Mouse (Mus musculus) small intestine, adult 2 months (tissue): ENCODE results near the gene Mcub. TPM values are rescaled to one million over a fixed set of nuclear protein-coding genes. Genes with fewer than 3 reads are reported as not detected.

Experiments
- H3K27ac ChIP-seq: fragments of 200-500 bp; 2 replicates; pipeline ENCODE4 v1.5.1; 2012; ENCODE audit warnings: low read depth, low read length, control low read depth, inconsistent platforms; ENCODE audit not compliant: insufficient read depth
- H3K27me3 ChIP-seq: fragments of 200-500 bp; 2 replicates; pipeline ENCODE4 v1.6.1; 2012; ENCODE audit warnings: mild to moderate bottlenecking, moderate library complexity, low read length, inconsistent platforms; ENCODE audit not compliant: control insufficient read depth, insufficient read depth
- H3K36me3 ChIP-seq: fragments of 200-500 bp; 2 replicates; pipeline ENCODE4 v1.6.1; 2012; ENCODE audit warnings: mild to moderate bottlenecking, low read length, control low read depth, inconsistent platforms; ENCODE audit not compliant: control insufficient read depth, insufficient read depth
- H3K4me1 ChIP-seq: fragments of 200-500 bp; 2 replicates; pipeline ENCODE4 v1.6.1; 2012; ENCODE audit warnings: low read length, inconsistent platforms, mixed read lengths; ENCODE audit not compliant: control insufficient read depth, insufficient read depth, insufficient read length
- H3K4me3 ChIP-seq: fragments of 200-500 bp; 2 replicates; pipeline ENCODE4 v1.5.1; 2012; ENCODE audit warnings: low read depth, mild to moderate bottlenecking, control low read depth, inconsistent platforms, low read length, moderate library complexity
- CTCF ChIP-seq: fragments of 200-500 bp; IDR thresholded peaks from 2 replicates; pipeline ENCODE4 v1.5.1; 2012; ENCODE audit warnings: low read depth, mild to moderate bottlenecking, control low read depth, inconsistent platforms, low read length, moderate library complexity, mixed read lengths; ENCODE audit not compliant: insufficient replicate concordance, insufficient read length; ENCODE audit errors: extremely low read depth
- POLR2A ChIP-seq: fragments of 200-500 bp; IDR thresholded peaks from 2 replicates; pipeline ENCODE4 v1.6.1; 2012; ENCODE audit warnings: low read depth, mild to moderate bottlenecking, control low read depth, inconsistent platforms, low read length, moderate library complexity
- whole genome bisulfite sequencing: fragments of 180-500 bp; shearing (Covaris S2); methylation state at CpG from one replicate; pipeline ENCODE4 v1.1.7; 2018; 5-methylcytosine and 5-hydroxymethylcytosine counted together
- polyA plus RNA-seq: library from polyadenylated mRNA; depleted of rRNA; stranded (reverse); fragments of >200 nt; gene quantifications from 2 replicates; pipeline ENCODE4 v1.2.3, GENCODE M21; 2012; rRNA removed

Mcub gene
- 0.96 and 1.7 TPM in 2 replicates for polyA plus RNA-seq

- H3K4me3 ChIP-seq = peak within 1 kb of the TSS; percentile 62
- 1% methylated on average over 63 of the region's 63 CpGs for WGBS
- H3K27ac ChIP-seq = no peak within 1 kb of the TSS
- H3K27me3 ChIP-seq = peaks cover 9% of the 10 kb centered on the region
- TF ChIP-seq CTCF (no peak), POLR2A (no peak)
- peaks cover 12% of the 10 kb centered on the region for H3K4me1 ChIP-seq
- H3K36me3 ChIP-seq = no peaks in the 10 kb centered on the region
Measured at GRCm38 (mm10) chr3:129969432-129970395, at the start of gene Mcub. Mcub (minus strand) TSS chr3:129970206.

DNA sequence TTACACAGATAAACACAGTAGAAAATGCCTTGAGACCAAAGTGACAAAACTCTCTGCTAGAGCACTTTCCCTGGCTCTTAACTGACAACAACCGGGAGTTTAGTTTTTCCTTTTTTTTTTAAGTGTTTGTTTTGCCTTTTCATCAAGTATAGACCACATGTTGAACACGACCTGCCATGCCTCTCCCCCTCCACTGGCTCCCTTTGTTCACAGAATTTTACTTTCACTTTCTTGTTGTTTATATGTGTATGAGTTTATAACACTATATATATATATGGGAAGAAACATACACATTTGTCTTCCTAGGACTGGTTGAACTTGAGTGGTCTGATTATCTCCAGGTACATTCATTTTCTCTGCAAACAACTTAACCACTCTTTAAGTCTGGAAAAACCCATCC is 42.9 kb upstream of the Mcub start:
- TF ChIP-seq CTCF = no peak
- no peak for TF ChIP-seq POLR2A
- 38% methylated on average over 2 of the region's 2 CpGs for WGBS
- Histone ChIP-seq H3K36me3 (peaks cover 14% of the 10 kb centered on the region), H3K4me3 (no peak overlapping the region), H3K4me1 (no peaks in the 10 kb centered on the region), H3K27me3 (no peaks in the 10 kb centered on the region), H3K27ac (no peak overlapping the region)

GRCm38 (mm10) chr3:130011236-130011635 is 41.2 kb upstream of the Mcub start:
- no peaks in the 10 kb centered on the region for H3K27me3 ChIP-seq
- H3K36me3 ChIP-seq = peaks cover 21% of the 10 kb centered on the region
- TF ChIP-seq POLR2A (no peak), CTCF (no peak)
- no peaks in the 10 kb centered on the region for H3K4me1 ChIP-seq
- no peak overlapping the region for H3K27ac ChIP-seq
- 65% methylated on average over 1 of the region's 1 CpGs for WGBS
- H3K4me3 ChIP-seq = no peak overlapping the region

GRCm38 (mm10) chr3:130006141-130006540 is 36.1 kb upstream of the Mcub start:
- Histone ChIP-seq H3K27ac (no peak overlapping the region), H3K4me3 (no peak overlapping the region), H3K27me3 (no peaks in the 10 kb centered on the region), H3K36me3 (peaks cover 58% of the 10 kb centered on the region), H3K4me1 (no peaks in the 10 kb centered on the region)
- TF ChIP-seq POLR2A (no peak), CTCF (no peak)
- WGBS = 91% methylated on average over 7 of the region's 7 CpGs

DNA sequence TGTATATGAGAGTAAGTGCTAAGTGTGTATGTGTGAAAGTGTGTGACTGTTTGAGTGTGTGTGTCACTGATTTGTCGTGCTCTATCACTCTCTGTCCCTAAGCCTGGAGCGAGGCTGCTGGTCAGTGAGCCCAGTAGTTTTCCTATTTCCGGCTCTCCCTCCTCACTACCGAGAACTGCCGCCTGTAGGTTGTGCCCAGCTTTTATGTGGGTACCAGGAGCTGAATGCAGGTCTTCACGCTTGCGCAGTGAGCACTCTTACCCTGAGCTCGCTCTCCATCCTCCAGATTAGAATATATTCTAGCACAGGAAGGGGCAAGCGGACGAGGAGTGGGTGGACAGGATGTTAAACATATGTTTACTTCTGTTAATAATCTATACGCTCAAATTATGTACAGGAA is 30.9 kb upstream of the Mcub start:
- Histone ChIP-seq H3K27ac (no peak overlapping the region), H3K36me3 (peaks cover 69% of the 10 kb centered on the region), H3K27me3 (no peaks in the 10 kb centered on the region), H3K4me1 (no peaks in the 10 kb centered on the region), H3K4me3 (no peak overlapping the region)
- no peak for TF ChIP-seq POLR2A
- no peak for TF ChIP-seq CTCF
- 93% methylated on average over 11 of the region's 11 CpGs for WGBS

- WGBS = 89% methylated on average over 6 of the region's 6 CpGs
- Histone ChIP-seq H3K4me1 (no peaks in the 10 kb centered on the region), H3K27ac (no peak overlapping the region), H3K4me3 (no peak overlapping the region), H3K36me3 (peaks cover 67% of the 10 kb centered on the region), H3K27me3 (no peaks in the 10 kb centered on the region)
- TF ChIP-seq POLR2A = no peak
- no peak for TF ChIP-seq CTCF
Measured at GRCm38 (mm10) chr3:129998526-129998925, 28.5 kb upstream of the Mcub start.

- Histone ChIP-seq H3K27ac (no peak overlapping the region), H3K4me1 (no peaks in the 10 kb centered on the region), H3K4me3 (no peak overlapping the region), H3K36me3 (peaks cover 67% of the 10 kb centered on the region), H3K27me3 (no peaks in the 10 kb centered on the region)
- 77% methylated on average over 7 of the region's 7 CpGs for WGBS
- no peak for TF ChIP-seq POLR2A
- no peak for TF ChIP-seq CTCF
Measured at GRCm38 (mm10) chr3:129998001-129998400, 28.0 kb upstream of the Mcub start.
